Mouse (Mus musculus): ENCODE data around the gene Hist1h2ap. TPM values are rescaled to one million over a fixed set of nuclear protein-coding genes. Genes with fewer than 3 reads are reported as not detected.

Gene Hist1h2ap
- total RNA-seq, 1 experiment from 2014 or later: 9.0 TPM

Other genes with a start within 250 kb of the Hist1h2ap start
- gene Olfr1362, start 219.5 kb downstream of the Hist1h2ap start, total RNA-seq (2017): not detected in 3 replicates
- gene Olfr11, start 191.0 kb downstream of the Hist1h2ap start, total RNA-seq (2017): not detected in 3 replicates
- not detected in 3 replicates for gene Olfr1361, start 170.1 kb downstream of the Hist1h2ap start, total RNA-seq (2017)
- gene Olfr1360, start 156.1 kb downstream of the Hist1h2ap start, total RNA-seq (2017): not detected in 3 replicates
- gene Olfr1359, start 135.4 kb downstream of the Hist1h2ap start, total RNA-seq (2017): not detected in 3 replicates
- 7.1 to 7.9 TPM in 2 of 3 replicates, not detected in the other for gene Hist1h2bl, start 117.4 kb downstream of the Hist1h2ap start, total RNA-seq (2017)
- gene Hist1h2ai, start 117.1 kb downstream of the Hist1h2ap start, total RNA-seq (2017): 159 to 372 TPM (median 273 TPM) in 3 replicates
- gene Hist1h3h, start 115.8 kb downstream of the Hist1h2ap start, total RNA-seq (2017): 7.2 to 20.1 TPM (median 13.0 TPM) in 3 replicates
- 4.9 to 12.8 TPM (median 8.3 TPM) in 3 replicates for gene Hist1h2bm, start 111.5 kb downstream of the Hist1h2ap start, total RNA-seq (2017)
- gene Hist1h4j, start 98.4 kb downstream of the Hist1h2ap start, total RNA-seq (2017): 8.3 to 34.5 TPM (median 21.9 TPM) in 3 replicates
- 57.7 to 141 TPM (median 135 TPM) in 3 replicates for gene Hist1h4k, start 83.0 kb downstream of the Hist1h2ap start, total RNA-seq (2017)
- gene Hist1h2ak, start 79.7 kb downstream of the Hist1h2ap start, total RNA-seq (2017): 46.9 to 83.1 TPM (median 55.4 TPM) in 3 replicates
- gene Hist1h2bn, start 79.4 kb downstream of the Hist1h2ap start, total RNA-seq (2017): 54.5 to 81.8 TPM (median 76.8 TPM) in 3 replicates
- gene Hist1h1b, start 52.9 kb downstream of the Hist1h2ap start, total RNA-seq (2017): 74.2 to 131 TPM (median 93.8 TPM) in 3 replicates
- gene Hist1h3i, start 50.1 kb downstream of the Hist1h2ap start, total RNA-seq (2017): 8.6 to 11.4 TPM in 2 of 3 replicates, not detected in the other
- 15.0 to 50.0 TPM (median 36.2 TPM) in 3 replicates for gene Hist1h2an, start 46.3 kb downstream of the Hist1h2ap start, total RNA-seq (2017)
- gene Hist1h2bp, start 46.0 kb downstream of the Hist1h2ap start, total RNA-seq (2017): 5.2 to 12.6 TPM (median 8.0 TPM) in 3 replicates
- gene Hist1h2bq, start 23.3 kb downstream of the Hist1h2ap start, total RNA-seq (2017): 1.1 to 64.9 TPM (median 28.6 TPM) in 3 replicates
- gene Hist1h2ao, start 23.0 kb downstream of the Hist1h2ap start, total RNA-seq (2017): 114 TPM in 1 of 3 replicates, not detected in the others
- 43.0 to 386 TPM (median 131 TPM) in 3 replicates for gene Hist1h4m, start 21.8 kb downstream of the Hist1h2ap start, total RNA-seq (2017)
- 19.1 to 188 TPM (median 85.7 TPM) in 3 replicates for gene Hist1h4n, start 1.3 kb downstream of the Hist1h2ap start, total RNA-seq (2017)
- gene Hist1h2br, start 236 bp upstream of the Hist1h2ap start, total RNA-seq (2017): 18.5 to 55.6 TPM (median 45.1 TPM) in 3 replicates
- 2.1 to 2.6 TPM in 2 of 3 replicates, not detected in the other for gene Zfp184, start 111.6 kb upstream of the Hist1h2ap start, total RNA-seq (2017)
- 0.32 to 0.78 TPM in 2 of 3 replicates, not detected in the other for gene Pom121l2, start 147.7 kb upstream of the Hist1h2ap start, total RNA-seq (2017)
- gene Prss16, start 176.2 kb upstream of the Hist1h2ap start, total RNA-seq (2017): 0.10 to 0.64 TPM in 2 of 3 replicates, not detected in the other
- 11.3 to 37.5 TPM in 2 of 3 replicates, not detected in the other for gene Hist1h2ah, start 202.1 kb upstream of the Hist1h2ap start, total RNA-seq (2017)
- 6.8 to 12.3 TPM (median 11.3 TPM) in 3 replicates for gene Hist1h2bk, start 202.4 kb upstream of the Hist1h2ap start, total RNA-seq (2017)
- gene Hist1h4i, start 207.9 kb upstream of the Hist1h2ap start, total RNA-seq (2017): 13.3 to 29.5 TPM (median 23.6 TPM) in 3 replicates
- gene Hist1h2ag, start 209.4 kb upstream of the Hist1h2ap start, total RNA-seq (2017): 17.4 to 59.7 TPM in 2 of 3 replicates, not detected in the other
- gene Hist1h2bj, start 209.7 kb upstream of the Hist1h2ap start, total RNA-seq (2017): 7.1 to 19.9 TPM in 2 of 3 replicates, not detected in the other